Mouse (Mus musculus) lung, postnatal 36 days (tissue): ENCODE data around the gene Fam83e.

ENCODE experiments used
- DNase-seq: peaks from one replicate; pipeline ENCODE4 v3.0.0; 2022; ENCODE audit warnings: mixed read lengths

Gene Fam83e

DNA sequence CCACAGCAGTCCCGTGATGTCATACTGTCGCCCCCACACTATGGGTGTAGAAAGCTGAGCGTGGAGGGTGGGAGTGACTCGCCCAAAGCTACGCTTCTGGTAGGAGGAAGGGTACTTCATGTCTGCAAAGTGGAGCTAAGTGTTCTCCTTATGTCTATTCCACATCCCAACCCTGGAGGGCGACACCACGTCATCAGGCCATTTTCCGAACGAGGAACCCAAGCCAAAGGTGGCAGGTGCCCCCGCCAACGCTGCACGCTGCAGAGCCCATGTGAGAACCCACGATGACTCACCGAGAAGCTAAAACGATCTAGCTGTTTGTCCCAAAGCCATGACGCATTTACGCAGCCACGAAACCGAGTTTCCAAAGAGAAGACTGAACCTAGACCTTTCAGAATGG lies 21.3 kb downstream of the Fam83e start:
- peak; percentile 41 for DNase-seq

DNA sequence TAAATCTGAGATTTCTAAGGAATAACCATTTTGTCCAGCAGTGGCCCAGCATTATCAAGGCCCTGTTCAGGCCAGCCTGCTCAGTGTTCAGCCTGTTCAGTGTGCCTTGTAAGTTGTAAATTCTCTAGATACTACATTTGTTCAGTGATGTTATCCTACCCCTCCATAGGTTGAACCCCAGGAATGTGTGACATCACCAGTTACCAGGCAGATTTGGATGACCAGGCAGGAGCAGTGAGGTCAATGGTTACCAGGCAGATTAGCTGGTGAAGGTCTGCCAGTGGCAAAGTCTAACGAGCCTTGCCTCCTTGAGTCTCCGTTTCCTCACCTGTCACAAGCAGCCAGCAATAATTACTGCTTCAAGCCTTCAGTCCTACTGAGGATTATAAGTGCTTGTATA lies 23.4 kb downstream of the Fam83e start:
- DNase-seq = peak; percentile 90

DNA sequence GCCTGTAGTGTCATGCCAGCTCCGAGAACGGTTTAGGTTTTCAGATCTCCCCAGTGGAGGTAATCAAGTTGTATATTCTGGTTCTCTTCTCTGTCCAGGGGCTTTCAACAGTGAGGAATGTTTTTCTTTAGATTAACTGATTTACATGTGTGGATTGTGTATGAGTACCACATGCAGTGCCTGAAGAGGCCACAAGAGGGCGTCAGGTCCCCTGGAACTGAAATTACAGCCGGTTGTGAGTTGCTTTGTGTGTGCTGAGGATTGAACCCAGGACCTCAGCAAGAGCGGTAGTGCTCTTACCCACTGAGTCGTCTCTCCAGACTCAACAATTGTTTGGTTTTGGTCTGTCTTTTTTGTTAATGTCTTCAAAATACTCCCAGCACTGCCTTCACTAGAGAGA lies 25.5 kb downstream of the Fam83e start:
- no peak for DNase-seq

DNA sequence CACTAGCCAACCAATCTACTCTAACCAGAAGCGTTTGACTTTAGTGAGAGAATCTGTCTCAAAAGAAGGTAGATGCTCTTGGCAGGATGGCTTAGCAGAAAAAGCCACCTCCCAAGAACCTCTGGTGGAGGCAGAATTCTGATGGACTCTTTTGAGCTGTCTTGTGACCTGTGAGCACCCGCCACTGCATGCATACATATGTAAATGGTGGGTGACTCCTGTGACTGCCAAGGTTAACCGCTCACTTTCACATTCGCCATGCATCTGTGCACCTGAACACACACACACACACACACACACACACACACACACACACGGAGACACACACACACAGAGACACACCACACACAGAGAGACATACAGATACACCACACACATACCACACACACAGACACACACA lies 26.4 kb downstream of the Fam83e start:
- DNase-seq = no peak

DNA sequence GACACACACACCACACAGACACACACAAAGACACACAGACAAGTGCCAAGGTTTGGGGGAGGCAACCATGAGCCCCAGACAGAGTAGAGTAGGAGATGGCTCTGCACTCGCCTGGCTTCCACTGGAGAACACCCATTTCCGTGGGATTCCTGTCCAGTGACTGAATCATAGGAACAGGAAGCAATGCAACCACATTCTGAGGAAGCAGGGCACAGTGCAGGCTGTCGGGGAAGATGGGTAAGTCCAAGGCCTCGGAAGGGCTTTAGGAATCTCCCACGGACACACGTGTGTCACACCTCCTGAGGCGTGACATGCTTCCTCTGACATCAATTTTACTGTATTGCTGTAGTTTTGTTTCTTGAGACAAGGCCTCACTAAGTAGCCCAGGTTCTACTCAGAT lies 27.1 kb downstream of the Fam83e start:
- DNase-seq = no peak

DNA sequence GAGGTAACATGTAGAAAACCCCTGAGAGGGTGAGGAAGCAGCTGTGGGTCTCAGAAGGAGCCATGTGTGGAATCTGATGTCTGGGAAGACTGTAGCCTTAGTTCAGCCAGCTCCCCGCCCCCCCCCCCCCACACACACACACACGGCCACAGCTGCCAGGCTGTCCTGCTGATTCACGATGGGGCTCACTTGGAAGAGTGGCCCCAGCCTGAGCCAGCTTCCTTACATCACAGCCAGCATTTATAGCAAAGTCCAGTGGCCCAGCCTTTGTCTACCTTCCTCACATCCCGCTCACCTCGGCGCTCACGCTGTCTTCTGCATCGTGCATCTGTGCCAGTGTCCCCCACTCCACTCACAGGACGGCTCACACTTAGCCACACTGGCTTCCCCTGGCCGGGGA lies 28.4 kb downstream of the Fam83e start:
- DNase-seq = no peak

DNA sequence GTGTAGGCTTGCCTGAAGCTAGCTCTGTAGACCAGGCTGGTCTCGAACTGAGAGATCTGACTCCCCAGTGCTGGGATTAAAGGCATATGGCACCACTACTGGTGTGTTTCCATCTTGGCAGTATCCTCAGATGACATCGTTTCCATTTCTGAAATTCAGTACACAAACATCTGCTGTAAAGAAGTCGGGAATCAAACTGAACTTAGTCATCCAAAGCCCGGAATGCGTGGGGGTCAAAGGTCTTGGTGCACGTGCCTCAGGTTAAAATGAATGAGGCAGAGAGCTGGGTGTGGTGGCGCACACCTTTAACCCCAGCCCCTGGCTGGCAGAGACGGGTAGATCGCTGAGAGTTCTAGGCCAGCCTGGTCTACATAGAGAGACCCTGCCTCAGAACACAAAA lies 29.1 kb downstream of the Fam83e start:
- no peak for DNase-seq

DNA sequence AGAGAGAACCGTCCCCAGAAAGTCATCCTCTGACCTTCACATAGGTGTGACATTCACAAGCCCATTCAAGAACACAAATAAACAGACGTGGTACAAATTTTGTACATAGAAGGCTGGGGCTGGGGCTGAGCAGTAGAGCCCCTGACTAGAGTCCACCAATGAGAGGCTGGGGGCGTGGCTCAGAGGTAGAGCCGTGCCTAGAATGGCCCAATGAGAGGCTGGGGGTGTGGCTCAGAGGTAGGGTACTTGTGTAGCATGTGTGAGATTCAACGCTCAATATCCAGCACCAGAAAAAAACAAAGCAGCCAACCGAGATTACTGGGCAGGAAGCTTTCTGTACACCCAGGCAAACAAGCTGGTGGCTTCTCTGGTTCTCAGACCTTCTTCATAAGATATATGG lies 34.7 kb downstream of the Fam83e start:
- DNase-seq = no peak

DNA sequence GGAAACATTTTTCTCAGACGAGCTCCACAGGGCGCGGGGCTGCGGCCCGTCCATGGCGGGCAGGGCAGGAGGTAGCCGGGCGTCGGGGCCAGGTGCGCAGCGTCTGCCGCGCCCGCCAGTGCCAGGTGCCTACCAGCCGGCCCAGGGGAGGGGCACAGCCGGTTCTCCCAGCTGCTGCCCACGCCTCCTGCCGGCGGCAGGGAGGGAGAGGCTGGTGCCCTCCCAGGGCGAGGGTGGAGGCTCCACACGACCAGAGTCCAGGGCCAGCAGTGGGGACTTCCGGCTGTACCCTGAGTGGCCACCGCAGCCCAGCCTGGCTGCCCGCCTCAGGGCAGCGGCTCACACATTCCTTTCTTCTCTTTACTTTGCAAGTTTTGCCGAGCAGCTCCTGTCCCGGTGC lies 38.4 kb downstream of the Fam83e start:
- DNase-seq = peak; percentile 75

DNA sequence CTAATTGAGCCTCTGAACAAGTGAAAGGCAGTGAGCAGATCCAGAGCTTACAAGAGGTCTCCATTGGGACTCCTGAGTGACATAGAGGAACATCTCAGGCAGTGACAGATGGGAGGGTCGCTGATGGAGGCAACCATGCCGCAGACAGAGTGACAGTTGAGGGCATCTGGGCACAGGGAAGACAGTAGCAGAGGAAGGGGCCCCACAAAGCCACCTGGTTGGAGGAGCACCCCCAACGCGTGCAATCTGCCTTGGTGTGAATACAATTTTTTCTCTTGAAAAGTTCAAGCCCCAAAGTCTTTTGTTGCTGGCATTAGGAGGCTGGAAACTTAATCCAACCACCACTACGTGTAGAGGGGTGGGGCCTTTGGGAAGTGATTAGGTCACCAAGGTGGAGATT lies 39.1 kb downstream of the Fam83e start:
- DNase-seq = no peak

DNA sequence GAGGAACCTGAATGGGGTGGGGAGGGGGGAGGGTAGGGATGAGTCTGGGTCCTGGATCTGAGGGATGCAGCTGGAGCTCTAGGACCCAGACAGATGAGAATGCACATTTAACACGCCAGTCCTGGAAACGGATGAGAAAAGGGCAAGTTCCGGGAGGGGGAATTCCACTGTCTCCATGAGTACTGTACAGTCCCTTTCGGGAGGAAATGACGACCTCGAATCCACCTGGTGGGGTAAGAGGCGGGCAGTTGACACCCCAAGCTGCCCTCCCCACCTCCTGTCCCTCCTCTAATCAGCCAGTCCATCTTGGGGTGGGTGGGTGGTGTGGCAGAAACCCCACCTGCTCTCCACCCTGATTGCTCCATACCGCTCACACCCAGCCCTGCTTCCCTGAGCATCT lies 45.0 kb downstream of the Fam83e start:
- no peak for DNase-seq

DNA sequence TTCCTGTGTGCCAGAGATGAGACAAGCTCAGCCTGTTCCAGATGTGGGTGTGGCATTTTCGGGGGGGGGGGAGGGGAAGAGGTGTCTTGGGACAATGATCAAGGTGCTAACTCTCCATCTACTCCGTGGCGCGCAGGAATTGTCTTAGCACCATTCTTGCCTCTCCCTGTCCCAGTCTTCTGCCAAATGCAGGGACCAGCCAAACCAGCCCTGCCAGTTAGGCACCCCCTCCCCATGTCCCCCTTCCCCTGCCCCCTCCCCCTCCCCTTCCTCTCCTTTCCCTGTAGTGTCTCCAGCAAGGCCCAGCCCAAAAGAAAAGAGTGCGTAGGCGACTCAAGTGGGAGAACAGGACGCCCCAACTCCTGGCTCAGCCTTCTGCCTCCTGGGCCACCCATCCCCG lies 45.8 kb downstream of the Fam83e start:
- no peak for DNase-seq

DNA sequence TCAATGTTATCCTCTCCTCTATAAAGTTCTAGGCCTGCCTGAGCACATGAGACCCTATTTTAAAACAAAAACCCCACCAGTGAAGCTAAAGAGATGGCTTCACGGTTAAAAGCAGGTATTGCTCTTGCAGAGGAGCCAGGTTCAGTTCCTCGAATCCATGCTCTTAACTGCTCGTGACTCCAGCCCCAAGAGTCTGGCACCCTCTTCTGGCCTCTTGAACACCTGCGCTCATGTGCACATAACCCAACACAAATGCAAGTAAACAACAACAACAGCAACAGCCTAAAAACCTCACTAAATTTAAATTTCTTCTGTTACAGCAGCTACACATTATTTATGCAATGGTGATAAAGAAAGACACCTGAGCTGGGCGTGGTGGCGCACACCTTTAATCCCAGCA lies 46.5 kb downstream of the Fam83e start:
- no peak for DNase-seq

DNA sequence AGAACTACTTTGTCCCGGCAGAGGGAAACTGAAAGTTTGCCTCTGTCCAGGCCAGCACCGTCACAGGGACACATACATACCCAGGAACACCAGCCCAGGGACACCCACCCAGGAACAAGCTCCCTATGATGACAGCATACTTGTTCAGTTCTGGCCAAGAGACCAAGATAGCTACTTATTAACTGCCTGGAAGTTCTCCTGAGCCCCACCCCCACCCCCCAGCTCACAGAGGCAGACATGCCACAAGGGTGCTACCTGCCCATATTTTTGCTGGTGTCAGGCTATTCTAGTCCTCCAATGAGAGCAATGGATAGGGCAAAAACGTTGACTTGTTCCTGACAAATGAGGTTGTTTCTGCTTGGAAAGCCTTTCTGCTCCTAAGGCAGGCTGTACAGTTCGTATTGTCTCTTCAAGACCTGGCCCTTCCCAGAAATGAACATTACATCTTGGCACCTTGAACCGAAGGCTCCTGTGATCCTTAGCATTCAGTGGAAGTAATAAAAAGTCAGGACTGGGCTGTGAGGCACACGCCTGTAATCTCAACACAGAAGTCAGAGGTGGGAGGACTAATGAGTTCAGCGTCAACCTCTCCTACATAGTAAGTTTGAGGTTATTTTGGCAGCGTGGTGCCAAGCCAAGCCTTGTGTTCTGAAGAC lies 49.5 kb downstream of the Fam83e start:
- no peak for DNase-seq

DNA sequence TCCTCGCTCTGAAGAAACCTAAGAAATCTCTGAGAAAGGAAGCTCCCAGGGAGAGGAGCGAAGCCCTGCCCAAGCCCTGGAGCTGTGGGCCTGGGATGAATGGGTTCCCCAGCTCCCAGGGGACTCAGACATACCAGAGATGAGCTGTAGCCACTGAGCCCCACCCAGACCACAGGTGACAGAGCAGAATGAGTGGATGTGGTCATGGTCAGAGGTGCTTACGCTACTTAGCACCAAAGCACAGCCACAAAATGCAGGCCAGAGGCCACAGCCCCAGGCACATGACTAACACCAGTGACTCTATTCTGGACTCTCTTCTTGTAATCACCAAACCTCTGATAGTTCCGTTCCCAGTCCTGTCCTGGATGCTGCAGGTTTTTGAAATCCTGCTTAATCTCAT lies 50.1 kb downstream of the Fam83e start:
- DNase-seq = no peak

DNA sequence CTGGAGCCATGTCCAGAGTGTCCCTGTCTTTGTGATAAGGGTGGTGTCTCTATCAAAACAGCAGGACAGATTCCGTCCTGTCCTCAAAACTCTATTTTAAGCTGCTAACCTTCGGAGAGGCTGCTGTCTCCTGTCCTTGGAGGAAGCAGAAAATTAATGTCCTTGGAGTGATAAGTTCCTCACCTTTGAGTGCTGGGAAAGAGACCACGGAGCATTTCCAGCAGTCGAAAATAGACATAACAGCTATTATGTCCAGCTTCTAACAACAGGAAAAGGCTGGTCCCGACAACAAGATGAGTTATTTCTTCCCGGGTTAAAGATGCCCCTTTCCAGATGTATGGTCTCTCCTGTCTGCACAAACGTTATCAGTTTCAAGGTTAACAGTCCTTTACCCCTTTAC lies 54.2 kb downstream of the Fam83e start:
- DNase-seq = no peak
